Mouse (Mus musculus): Measurements from ENCODE around the gene Cyp2g1. TPM values are rescaled to one million over a fixed set of nuclear protein-coding genes. Genes with fewer than 3 reads are reported as not detected.
"Not testable (repeated sequence)": the region's sequence is repeated elsewhere in the genome, so short reads cannot be mapped to it uniquely, and the experiment has no call there.

The Cyp2g1 gene
- polyA plus RNA-seq, 1 experiment from 2014 or later: not detected

DNA sequence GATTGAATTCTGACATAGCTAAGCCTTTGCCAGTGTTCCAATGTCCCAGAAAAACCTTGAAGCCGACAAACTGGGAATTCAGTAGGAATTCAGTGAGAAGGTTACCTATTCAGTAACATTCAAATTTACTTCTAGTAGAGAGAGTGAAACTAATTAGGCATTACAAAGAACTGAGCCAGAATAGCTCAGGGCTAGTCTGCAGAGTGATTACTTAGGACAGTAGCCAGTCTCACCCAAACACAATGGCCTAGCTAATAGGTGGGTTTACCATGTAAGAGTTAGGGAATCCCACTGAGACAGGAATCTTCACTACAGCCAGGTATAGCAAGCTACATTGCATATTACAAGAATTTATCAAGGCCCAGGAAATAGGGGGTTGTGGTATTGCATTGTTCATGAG is 22.7 kb upstream of the Cyp2g1 start:
- H3K27ac ChIP-seq (replicated peaks); H3K4me2 ChIP-seq; H3K4me3 ChIP-seq; H3K9ac ChIP-seq; H3K36me3 ChIP-seq; H3K9me3 ChIP-seq; H3K4me1 ChIP-seq (replicated peaks); ATAC-seq (ENCODE audit: low read depth); H3K27me3 ChIP-seq: not testable (repeated sequence)
- 32% methylated on average over 1 of the region's 1 CpGs for WGBS

GRCm38 (mm10) chr7:26789984-26790383 is 18.7 kb upstream of the Cyp2g1 start:
- no peak overlapping the region for H3K9ac ChIP-seq
- H3K36me3 ChIP-seq: no peaks in the 10 kb centered on the region
- H3K27me3 ChIP-seq: no peaks in the 10 kb centered on the region
- no peaks in the 10 kb centered on the region for H3K9me3 ChIP-seq
- ATAC-seq (ENCODE audit: low read depth): no peak
- H3K4me3 ChIP-seq: no peak overlapping the region
- H3K27ac ChIP-seq (replicated peaks): no peak overlapping the region
- H3K4me1 ChIP-seq (replicated peaks): no peaks in the 10 kb centered on the region
- WGBS: 88% methylated on average over 6 of the region's 6 CpGs
- no peak overlapping the region for H3K4me2 ChIP-seq

- no peaks in the 10 kb centered on the region for H3K4me1 ChIP-seq (replicated peaks)
- H3K36me3 ChIP-seq: no peaks in the 10 kb centered on the region
- ATAC-seq (ENCODE audit: low read depth): no peak
- no peaks in the 10 kb centered on the region for H3K27me3 ChIP-seq
- no peak overlapping the region for H3K9ac ChIP-seq
- no peak overlapping the region for H3K4me2 ChIP-seq
- H3K4me3 ChIP-seq: no peak overlapping the region
- H3K9me3 ChIP-seq: 0 out of 2 replicates have a peak, but pooled peaks cover 2% of the 10 kb centered on the region
- no peak overlapping the region for H3K27ac ChIP-seq (replicated peaks)
These were observed 8.6 kb upstream of the Cyp2g1 start for GRCm38 (mm10) chr7:26800104-26800503.

GRCm38 (mm10) chr7:26800996-26801395 is 7.7 kb upstream of the Cyp2g1 start:
- H3K4me2 ChIP-seq: no peak overlapping the region
- H3K4me3 ChIP-seq: no peak overlapping the region
- 86% methylated on average over 1 of the region's 1 CpGs for WGBS
- H3K9me3 ChIP-seq: 0 out of 2 replicates have a peak, but pooled peaks cover 2% of the 10 kb centered on the region
- no peaks in the 10 kb centered on the region for H3K4me1 ChIP-seq (replicated peaks)
- H3K27me3 ChIP-seq: no peaks in the 10 kb centered on the region
- no peak overlapping the region for H3K9ac ChIP-seq
- H3K27ac ChIP-seq (replicated peaks): no peak overlapping the region
- no peak for ATAC-seq (ENCODE audit: low read depth)
- no peaks in the 10 kb centered on the region for H3K36me3 ChIP-seq

DNA sequence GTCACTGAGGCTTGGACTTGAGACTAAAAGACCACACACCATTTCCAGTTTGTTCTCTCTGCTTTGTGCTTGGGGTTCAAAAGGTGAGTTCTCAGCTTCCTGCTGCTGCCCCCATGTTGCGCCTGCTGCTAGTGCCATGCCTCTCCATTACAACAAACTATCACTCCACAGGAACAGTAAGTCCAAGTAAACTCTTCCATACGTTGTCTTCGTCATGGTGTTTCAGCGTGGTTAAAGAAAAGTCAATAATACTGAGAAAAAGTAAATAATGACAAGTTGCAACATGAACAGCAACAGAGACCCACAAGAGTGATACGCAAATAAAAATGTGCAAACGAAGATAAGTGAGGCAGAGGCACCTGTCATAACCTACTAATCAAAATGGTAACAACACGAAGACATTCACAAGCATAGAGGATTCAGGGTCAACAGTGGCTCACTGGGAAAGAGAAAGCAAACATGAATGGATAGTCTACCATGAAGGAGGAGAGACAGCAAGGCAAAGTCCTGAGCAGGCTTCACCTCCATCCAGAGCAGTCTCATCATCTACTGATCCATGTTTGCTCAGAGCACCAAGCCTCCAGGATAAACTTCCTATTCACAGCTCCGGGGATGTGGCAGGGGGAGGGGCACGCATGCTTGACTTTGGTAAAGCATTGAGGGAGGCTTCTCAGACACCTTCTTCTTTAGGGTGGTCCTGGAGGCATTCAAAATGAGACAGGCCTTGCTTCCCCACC is 23.0 kb downstream of the Cyp2g1 start:
- ATAC-seq (ENCODE audit: low read depth); H3K27me3 ChIP-seq; H3K27ac ChIP-seq (replicated peaks); H3K4me2 ChIP-seq; H3K9me3 ChIP-seq; H3K4me3 ChIP-seq; H3K4me1 ChIP-seq (replicated peaks); H3K36me3 ChIP-seq; H3K9ac ChIP-seq: not testable (repeated sequence)
- 86% methylated on average over 8 of the region's 9 CpGs for WGBS

GRCm38 (mm10) chr7:26832668-26833067 is 24.0 kb downstream of the Cyp2g1 start:
- ATAC-seq (ENCODE audit: low read depth); H3K4me2 ChIP-seq; H3K9me3 ChIP-seq; H3K27ac ChIP-seq (replicated peaks); H3K36me3 ChIP-seq; H3K4me3 ChIP-seq; H3K9ac ChIP-seq; H3K4me1 ChIP-seq (replicated peaks); H3K27me3 ChIP-seq: not testable (repeated sequence)
- WGBS: 82% methylated on average over 7 of the region's 7 CpGs

- not testable (repeated sequence) for ATAC-seq (ENCODE audit: low read depth); H3K4me2 ChIP-seq
These were observed 26.4 kb downstream of the Cyp2g1 start, which contains the start of gene Cyp2a5 for GRCm38 (mm10) chr7:26835059-26835458. Cyp2a5 (plus strand) TSS chr7:26835305.

GRCm38 (mm10) chr7:26843400-26843799 is 34.7 kb downstream of the Cyp2g1 start:
- H3K9ac ChIP-seq; ATAC-seq (ENCODE audit: low read depth); H3K9me3 ChIP-seq; H3K36me3 ChIP-seq; H3K27ac ChIP-seq (replicated peaks); H3K27me3 ChIP-seq; H3K4me1 ChIP-seq (replicated peaks); H3K4me3 ChIP-seq; H3K4me2 ChIP-seq: not testable (repeated sequence)
- WGBS: 90% methylated on average over 2 of the region's 2 CpGs

More at GRCm38 (mm10) chr7:26835059-26835458, 26.4 kb downstream of the Cyp2g1 start, which contains the start of gene Cyp2a5:
- H3K9me3 ChIP-seq; H3K36me3 ChIP-seq; H3K27ac ChIP-seq (replicated peaks); H3K27me3 ChIP-seq; H3K9ac ChIP-seq; H3K4me3 ChIP-seq; H3K4me1 ChIP-seq (replicated peaks): not testable (repeated sequence)
- 73% methylated on average over 3 of the region's 3 CpGs for WGBS

GRCm38 (mm10) chr7:26850063-26850462 is 41.4 kb downstream of the Cyp2g1 start:
- not testable (repeated sequence) for H3K36me3 ChIP-seq; H3K9ac ChIP-seq; H3K4me2 ChIP-seq; H3K27me3 ChIP-seq; ATAC-seq (ENCODE audit: low read depth); H3K4me1 ChIP-seq (replicated peaks); H3K9me3 ChIP-seq; H3K27ac ChIP-seq (replicated peaks); H3K4me3 ChIP-seq

Other genes starting within 250 kb of the Cyp2g1 start
- not detected in 2 replicates for gene Vmn1r185, start 190.4 kb upstream of the Cyp2g1 start, polyA plus RNA-seq (2015; fragmentation: Nextera tagmentation; extraction: Ambion mirVana)
- not detected in 2 replicates for gene Cyp2b23, start 122.5 kb upstream of the Cyp2g1 start, polyA plus RNA-seq (2015; fragmentation: Nextera tagmentation; extraction: Ambion mirVana)
- gene Cyp2b19, start 51.8 kb upstream of the Cyp2g1 start, polyA plus RNA-seq (2015; fragmentation: Nextera tagmentation; extraction: Ambion mirVana): 0.22 and 0.42 TPM in 2 replicates
- not detected in 2 replicates for gene Cyp2a5, start 26.4 kb downstream of the Cyp2g1 start, polyA plus RNA-seq (2015; fragmentation: Nextera tagmentation; extraction: Ambion mirVana)
- gene Cyp2a22, start 130.5 kb downstream of the Cyp2g1 start, polyA plus RNA-seq (2015; fragmentation: Nextera tagmentation; extraction: Ambion mirVana): not detected in 2 replicates
- gene Cyp2a12, start 220.2 kb downstream of the Cyp2g1 start, polyA plus RNA-seq (2015; fragmentation: Nextera tagmentation; extraction: Ambion mirVana): not detected in 2 replicates